Mouse (Mus musculus) adrenal gland, postnatal 25 days (tissue): ENCODE measurements around the gene Ythdf2. TPM values are rescaled to one million over a fixed set of nuclear protein-coding genes. Genes with fewer than 3 reads are reported as not detected.

Source experiments
- DNase-seq: peaks from one replicate; pipeline ENCODE4 v3.0.0; 2021; ENCODE audit warnings: mixed read lengths
- total RNA-seq: library from RNA; stranded (reverse); gene quantifications from 2 replicates; pipeline ENCODE4 v1.2.3, GENCODE M21; 2021

Ythdf2 gene
- total RNA-seq, 1 experiment from 2014 or later: 51.0 TPM

- DNase-seq: no peak
Observed at GRCm38 (mm10) chr4:132209299-132209698, 2.8 kb downstream of the Ythdf2 start.

GRCm38 (mm10) chr4:132207280-132207679 is 4.8 kb downstream of the Ythdf2 start:
- no peak for DNase-seq

GRCm38 (mm10) chr4:132198771-132199170 is 13.3 kb downstream of the Ythdf2 start:
- DNase-seq: no peak

- no peak for DNase-seq
Observed at GRCm38 (mm10) chr4:132198285-132198712, 13.8 kb downstream of the Ythdf2 start.

GRCm38 (mm10) chr4:132194975-132195374 is 17.1 kb downstream of the Ythdf2 start:
- no peak for DNase-seq

GRCm38 (mm10) chr4:132194373-132194772 is 17.7 kb downstream of the Ythdf2 start:
- no peak for DNase-seq

- DNase-seq: no peak
Observed at GRCm38 (mm10) chr4:132187826-132188401, 24.2 kb downstream of the Ythdf2 start.

GRCm38 (mm10) chr4:132183162-132183561 is 28.9 kb downstream of the Ythdf2 start:
- DNase-seq: no peak

- DNase-seq: no peak
Observed at GRCm38 (mm10) chr4:132181721-132182658, 30.1 kb downstream of the Ythdf2 start.

GRCm38 (mm10) chr4:132180710-132181109 is 31.4 kb downstream of the Ythdf2 start:
- DNase-seq: peak; percentile 38

- no peak for DNase-seq
Observed at GRCm38 (mm10) chr4:132178630-132179059, 33.5 kb downstream of the Ythdf2 start.

GRCm38 (mm10) chr4:132176474-132176873 is 35.6 kb downstream of the Ythdf2 start:
- DNase-seq: no peak

- DNase-seq: no peak
Observed at GRCm38 (mm10) chr4:132170891-132171290, 41.2 kb downstream of the Ythdf2 start.

- DNase-seq: no peak
Observed at GRCm38 (mm10) chr4:132169761-132170160, 42.3 kb downstream of the Ythdf2 start.

- DNase-seq: no peak
Observed at GRCm38 (mm10) chr4:132169271-132169670, 42.8 kb downstream of the Ythdf2 start.

GRCm38 (mm10) chr4:132167436-132167835 is 44.7 kb downstream of the Ythdf2 start:
- DNase-seq: no peak

- no peak for DNase-seq
Observed at GRCm38 (mm10) chr4:132166350-132167290, 45.5 kb downstream of the Ythdf2 start.

GRCm38 (mm10) chr4:132165691-132166090 is 46.4 kb downstream of the Ythdf2 start:
- DNase-seq: no peak

GRCm38 (mm10) chr4:132156941-132157622 is 55.0 kb downstream of the Ythdf2 start:
- no peak for DNase-seq

- no peak for DNase-seq
Observed at GRCm38 (mm10) chr4:132154877-132155670, 57.0 kb downstream of the Ythdf2 start.

GRCm38 (mm10) chr4:132151673-132152072 is 60.4 kb downstream of the Ythdf2 start:
- DNase-seq: no peak
